Mouse (Mus musculus): ENCODE results near the gene Clca3b.

- no peak for TF ChIP-seq CTCF (IDR thresholded peaks at IDR 0.05)
- TF ChIP-seq POLR2A (IDR thresholded peaks at IDR 0.05; ENCODE audit: insufficient read depth, low read depth, low read length), result no peak
- no peak for TF ChIP-seq EP300 (IDR thresholded peaks at IDR 0.05; ENCODE audit: insufficient read depth, low read depth, low read length)
Observed at GRCm38 (mm10) chr3:144897042-144897678, 48.0 kb upstream of the Clca3b start.
